Mouse (Mus musculus) adrenal gland, postnatal 25 days (tissue): ENCODE results near the gene Ankrd66. TPM values are rescaled to one million over a fixed set of nuclear protein-coding genes. Genes with fewer than 3 reads are reported as not detected.
"Not testable (repeated sequence)": the region's sequence is repeated elsewhere in the genome, so short reads cannot be mapped to it uniquely, and the experiment has no call there.

Experiments used
- DNase-seq: peaks from one replicate; pipeline ENCODE4 v3.0.0; 2021; ENCODE audit warnings: mixed read lengths
- total RNA-seq: library from RNA; stranded (reverse); gene quantifications from 2 replicates; pipeline ENCODE4 v1.2.3, GENCODE M21; 2021

Ankrd66 gene
- total RNA-seq, 1 experiment from 2014 or later, result not detected

DNA sequence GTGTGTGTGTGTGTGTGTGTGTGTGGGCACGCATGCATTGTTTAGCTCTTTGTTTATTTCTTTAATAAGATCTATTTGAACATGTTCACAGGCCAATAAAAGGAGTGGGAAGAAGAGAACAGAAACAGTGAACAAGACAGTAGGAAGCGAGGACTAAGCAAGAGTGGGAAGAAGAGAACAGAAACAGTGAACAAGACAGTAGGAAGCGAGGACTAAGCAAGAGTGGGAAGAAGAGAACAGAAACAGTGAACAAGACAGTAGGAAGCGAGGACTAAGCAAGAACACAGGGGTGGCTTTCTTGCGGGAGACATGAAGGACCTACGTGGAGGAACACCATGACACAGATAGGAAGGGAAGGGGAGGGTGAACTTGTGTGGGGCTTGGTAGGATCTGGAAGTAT, 6.6 kb downstream of the Ankrd66 start:
- not testable (repeated sequence) for DNase-seq

- peak; percentile 16 for DNase-seq
Observed at GRCm38 (mm10) chr17:43534362-43535222, 8.8 kb downstream of the Ankrd66 start.

- no peak for DNase-seq
Observed at GRCm38 (mm10) chr17:43531192-43531591, 12.2 kb downstream of the Ankrd66 start.

DNA sequence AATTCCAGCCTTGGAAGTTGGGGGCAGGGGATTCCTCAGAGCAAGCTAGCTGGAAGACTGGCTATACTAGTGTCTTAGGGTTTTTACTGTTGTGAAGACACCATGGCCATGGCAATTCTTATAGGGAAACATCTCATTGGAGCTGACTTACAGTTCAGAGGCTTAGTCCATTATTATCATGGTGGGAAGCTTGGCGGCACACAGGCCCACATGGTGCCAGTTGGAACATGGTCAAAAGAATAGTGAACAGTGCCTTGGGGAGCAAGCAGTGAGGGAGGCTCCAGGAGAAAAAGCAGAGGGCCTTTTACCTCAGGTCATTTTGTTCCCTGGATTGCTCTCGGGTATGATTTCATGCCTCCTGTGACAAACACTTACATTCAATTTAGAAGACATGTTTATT, 12.9 kb downstream of the Ankrd66 start:
- DNase-seq, result peak; percentile 3

DNA sequence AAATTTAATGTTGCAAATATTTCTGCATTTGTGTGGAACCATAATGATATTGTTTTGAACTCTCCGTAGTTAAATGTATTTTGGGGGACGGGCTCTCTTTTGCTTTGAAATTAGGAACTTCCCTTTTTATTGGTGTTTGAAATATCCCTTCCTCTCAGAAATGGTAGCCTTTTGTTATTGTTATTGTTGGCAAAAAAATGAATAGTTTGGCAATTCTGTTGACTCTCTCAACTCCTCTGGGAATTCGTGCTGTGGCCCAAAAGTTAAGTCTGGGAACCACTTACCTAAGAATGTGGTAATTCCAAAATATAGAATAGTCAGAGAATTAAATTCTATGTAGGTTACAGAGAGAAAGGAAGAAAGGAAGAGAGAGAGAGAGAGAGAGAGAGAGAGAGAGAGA, 23.3 kb downstream of the Ankrd66 start:
- DNase-seq, result no peak

- DNase-seq, result peak; percentile 63
Observed at GRCm38 (mm10) chr17:43518644-43519409, 24.6 kb downstream of the Ankrd66 start.

GRCm38 (mm10) chr17:43510782-43511181, 32.7 kb downstream of the Ankrd66 start:
- no peak for DNase-seq

- no peak for DNase-seq
Observed at GRCm38 (mm10) chr17:43504594-43504934, 38.9 kb downstream of the Ankrd66 start.

DNA sequence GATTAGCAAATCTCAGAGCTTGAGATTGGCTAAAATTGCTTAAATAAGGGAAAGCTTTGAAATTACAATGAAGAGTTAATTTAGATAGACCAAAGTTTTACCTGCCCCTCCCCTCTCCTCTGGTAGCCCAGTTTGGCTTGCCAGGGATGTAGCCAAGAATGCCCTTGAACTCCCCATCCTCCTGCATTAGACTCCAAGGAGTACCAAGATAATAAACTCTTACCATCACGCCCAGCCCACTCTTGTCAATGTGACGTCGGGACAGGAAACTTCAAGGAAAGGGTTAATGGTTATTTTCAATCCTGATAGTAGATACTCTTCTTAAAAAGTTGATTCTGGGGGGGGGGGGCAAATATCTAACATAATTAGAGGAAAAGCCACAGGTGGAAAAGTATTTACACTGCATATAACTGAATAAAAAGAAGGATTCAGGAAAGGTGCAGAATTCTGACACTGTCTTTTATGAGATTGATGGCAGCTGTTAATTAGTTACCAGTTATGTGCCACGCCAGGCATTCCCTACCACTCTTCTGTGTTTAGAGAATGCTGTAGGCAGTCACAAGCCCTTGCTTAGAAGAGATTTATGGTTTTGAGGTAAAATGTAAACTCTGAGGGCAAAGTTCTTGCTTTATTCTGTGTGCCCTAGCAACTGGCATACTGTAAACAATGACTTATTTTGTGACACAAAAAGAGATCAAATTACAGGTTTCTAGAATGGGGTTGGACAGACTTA, 39.4 kb downstream of the Ankrd66 start:
- DNase-seq, result no peak

- DNase-seq, result no peak
Observed at GRCm38 (mm10) chr17:43502592-43502991, 40.8 kb downstream of the Ankrd66 start, which contains the start of gene Mep1a. Mep1a (minus strand) TSS chr17:43502812.

DNA sequence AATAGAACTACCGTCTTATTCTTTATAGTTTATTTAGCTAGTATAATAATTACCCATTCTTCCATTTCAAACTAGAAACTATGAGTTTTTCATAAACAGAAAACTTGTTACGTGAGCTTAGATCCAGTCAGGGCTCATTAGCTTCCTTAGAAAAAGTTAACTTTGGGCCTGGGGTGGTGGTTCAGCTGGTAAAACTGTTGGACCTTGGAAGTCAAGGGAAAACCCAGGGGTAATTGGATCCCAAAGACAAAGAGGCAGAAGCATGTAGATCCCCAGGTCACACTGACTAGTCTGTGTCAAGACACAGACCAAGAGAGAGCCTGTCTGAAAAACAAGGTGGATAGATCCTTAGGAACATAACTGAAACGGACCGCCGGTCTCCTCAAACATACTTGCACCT, 41.8 kb downstream of the Ankrd66 start:
- no peak for DNase-seq

DNA sequence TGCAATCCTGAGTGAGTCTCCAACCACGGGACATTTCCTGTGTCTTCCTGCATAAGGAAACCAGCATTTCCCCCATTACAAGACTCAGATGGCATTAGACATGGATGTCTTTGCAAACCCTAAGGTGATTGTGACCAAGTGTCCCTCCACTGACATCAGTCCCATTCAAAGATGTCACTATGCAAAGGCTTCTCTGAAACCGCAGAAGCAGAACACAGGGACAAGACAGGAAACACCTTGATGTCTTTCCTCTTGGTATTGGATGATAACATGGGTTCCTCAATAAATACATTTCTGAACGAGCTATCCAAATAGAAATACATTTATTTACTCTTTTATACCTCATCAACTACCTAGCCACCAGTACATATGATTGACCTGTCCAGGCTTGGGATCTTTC, 42.2 kb downstream of the Ankrd66 start:
- no peak for DNase-seq

- DNase-seq, result no peak
Observed at GRCm38 (mm10) chr17:43500513-43500912, 42.9 kb downstream of the Ankrd66 start.

DNA sequence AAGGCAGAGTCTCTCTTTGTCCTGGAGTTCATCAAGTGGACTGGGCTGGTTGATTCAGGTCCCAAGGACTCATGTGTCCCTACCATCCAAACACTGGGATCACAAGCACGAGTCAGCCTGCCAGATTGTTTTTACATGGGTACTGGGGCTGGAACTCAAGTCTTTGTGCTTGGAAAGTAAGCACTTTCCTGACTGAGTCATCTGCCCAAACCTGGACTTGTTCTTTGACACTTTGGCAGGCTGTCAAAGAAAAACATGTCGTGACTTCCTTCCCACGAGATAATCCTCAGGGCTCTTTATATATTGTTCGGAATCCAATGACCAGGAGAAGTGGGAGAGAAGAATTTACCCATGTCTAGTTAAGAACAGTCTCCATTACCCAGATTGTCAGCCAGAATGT, 45.9 kb downstream of the Ankrd66 start:
- DNase-seq, result no peak

GRCm38 (mm10) chr17:43495502-43495901, 47.9 kb downstream of the Ankrd66 start:
- DNase-seq, result no peak

DNA sequence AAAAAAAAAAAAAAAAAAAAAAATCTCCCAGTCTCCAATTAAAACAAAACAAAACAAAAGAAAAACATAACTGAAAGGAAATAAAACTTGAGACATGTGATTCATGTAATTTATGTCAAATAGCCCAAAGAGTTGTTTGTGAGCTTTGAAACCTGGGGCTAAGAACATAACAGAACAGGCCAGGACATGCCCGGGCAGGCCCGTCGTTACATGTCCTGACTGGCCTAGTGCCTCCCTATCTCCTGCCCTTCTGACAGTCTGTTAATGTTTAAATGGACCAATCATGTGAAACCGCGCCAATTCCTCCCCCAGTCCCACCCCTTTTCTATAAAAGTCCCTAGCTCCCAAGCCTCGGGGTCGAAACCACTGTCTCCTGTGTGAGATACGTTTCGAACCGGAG, 53.1 kb downstream of the Ankrd66 start:
- not testable (repeated sequence) for DNase-seq

DNA sequence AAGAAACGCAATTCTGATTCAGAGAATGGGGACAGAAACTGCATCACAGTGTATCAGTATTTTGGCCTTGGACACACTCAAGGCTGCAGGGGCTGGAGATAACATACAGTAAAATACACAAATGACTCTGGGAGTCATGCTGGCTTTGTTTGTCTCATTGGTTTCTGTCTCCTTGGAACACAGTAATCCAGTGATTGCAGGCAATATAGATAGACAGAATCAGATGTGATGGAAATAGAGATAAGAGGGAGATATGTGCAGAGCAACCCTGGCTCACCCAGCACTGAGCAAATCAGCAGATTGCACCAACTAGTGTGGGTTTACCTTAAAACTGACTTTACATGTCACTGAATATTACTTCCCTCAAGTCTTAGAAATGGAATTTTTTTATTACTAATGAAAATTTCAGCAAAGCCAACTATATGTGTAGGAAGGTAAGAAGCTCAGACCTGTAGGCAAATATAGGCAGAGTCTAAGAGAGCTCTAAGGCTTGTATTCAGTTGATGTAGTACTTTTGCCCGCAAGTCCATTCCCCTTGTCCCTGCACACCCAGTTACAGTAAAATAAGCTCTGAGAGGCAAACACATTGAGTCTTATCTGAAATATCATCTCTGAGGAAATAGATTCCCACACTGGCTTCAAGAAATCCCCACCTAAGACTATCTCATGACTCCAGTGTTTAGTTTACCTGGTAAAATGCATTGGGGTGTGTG, 54.8 kb downstream of the Ankrd66 start:
- no peak for DNase-seq

DNA sequence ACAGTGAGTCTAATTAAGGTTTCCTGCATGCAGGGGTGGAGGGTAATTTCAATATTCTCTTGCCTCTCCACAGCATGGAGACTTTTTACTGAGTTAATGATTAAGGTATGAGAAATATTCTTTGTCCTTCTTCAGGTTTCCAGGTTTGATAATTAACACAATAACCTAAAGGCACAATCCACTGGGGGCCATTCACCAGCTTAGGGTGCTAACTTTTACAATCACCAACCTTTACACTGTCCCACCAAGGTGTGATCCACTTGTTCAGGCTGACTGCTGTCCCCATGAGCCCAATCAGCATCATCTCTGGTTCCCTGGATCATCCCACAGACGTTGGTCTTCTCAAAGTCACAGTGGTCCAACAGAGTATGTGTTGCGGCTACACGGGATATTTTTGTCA, 57.5 kb downstream of the Ankrd66 start:
- no peak for DNase-seq
